Mouse (Mus musculus): ENCODE data around the gene Lhx4.

Lhx4 gene

DNA sequence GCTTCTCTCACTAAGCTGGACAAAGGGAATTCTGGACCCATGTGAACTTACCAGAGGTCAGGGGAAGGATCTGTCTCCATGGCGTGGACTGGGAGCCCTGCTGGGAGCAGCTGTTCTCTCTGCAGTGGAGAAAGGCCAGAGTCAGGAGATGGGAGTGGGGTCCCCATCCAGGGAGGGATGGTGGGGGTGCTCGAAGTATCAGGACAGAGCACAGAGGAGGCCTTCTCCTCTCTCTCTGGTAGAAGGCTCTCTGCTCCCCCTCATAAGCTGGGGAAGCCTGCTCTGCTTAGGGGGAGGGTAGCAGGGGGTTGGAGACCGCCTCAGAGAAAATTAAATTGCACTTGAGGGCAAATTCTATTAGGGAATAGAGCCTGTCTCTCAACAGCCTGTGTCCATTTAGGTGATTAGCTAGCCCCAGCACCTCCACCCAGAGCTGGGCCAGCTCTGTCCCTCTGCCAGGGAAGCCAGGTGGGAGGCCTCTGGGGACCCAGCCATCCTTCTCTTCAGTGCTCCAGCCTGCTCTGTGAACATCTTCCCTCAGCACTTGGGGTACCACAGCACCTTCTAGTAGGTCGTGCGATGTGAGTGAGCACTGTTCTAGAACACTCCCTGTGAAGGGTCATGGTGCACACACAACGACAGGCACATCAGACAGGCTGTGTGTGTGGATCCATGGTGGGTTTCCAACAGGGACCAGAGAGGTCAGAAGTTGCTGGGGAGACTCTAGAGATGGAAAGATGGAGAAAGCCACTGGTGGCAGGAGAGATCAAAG lies at the start of gene Lhx4:
TSS of gene Lhx4 (minus strand) at position 201 of the 772 bp plus-strand sequence.
- DNase-seq (ENCODE audit: low spot score): no peak

GRCm38 (mm10) chr1:155798000-155798399 lies 46.5 kb upstream of the Lhx4 start:
- no peak for DNase-seq (ENCODE audit: low spot score)

DNA sequence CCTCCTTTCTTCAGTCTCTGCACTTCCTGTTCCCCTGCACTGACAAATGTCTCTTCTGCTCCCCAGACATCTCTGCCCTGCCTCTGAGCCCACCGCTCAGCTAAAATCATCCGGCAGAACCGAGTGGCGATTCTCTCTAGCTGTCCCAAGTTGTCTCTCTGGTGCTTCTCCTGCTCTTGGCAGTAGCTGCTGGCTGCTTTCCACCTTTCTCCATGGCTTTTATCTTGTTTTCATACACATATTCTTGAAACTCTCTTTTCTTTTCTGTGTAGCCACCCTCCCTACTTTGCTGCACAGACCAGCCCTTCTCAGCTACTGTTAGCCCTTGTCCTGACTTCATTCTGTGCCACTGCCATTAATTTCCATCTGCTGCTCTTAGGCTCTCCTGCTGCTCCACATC lies 45.9 kb upstream of the Lhx4 start:
- no peak for DNase-seq (ENCODE audit: low spot score)

DNA sequence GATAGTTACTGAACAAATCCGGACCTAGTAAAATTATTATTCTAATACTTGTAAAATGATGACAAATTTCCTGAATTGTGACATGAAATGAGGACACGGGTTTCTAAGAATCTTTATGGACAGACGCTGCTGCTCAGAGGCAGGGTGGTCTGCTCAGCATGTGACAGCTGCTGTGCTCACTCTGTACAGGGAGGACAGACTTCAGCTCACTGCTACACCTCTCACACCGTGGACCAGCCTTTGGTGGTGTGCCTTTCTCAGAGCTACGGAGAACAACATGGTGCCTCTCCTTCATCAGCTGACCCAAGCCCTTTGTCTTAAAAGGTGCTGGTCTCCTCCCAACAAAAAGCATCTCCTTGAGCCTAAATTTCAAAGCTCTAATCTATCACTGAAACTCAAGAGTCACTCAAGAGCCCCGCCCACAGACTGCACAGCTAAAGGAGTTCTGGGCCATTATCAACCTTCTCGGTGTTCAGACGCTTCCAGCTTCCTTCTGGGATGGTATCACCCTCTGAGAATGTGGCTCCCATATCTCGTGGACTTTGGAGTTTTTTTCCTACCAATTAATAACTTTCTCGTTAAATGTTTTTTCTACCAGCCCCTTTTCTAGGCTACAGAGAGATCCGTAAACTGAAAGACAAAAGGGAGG lies 45.4 kb upstream of the Lhx4 start:
- DNase-seq (ENCODE audit: low spot score): no peak

GRCm38 (mm10) chr1:155795791-155796233 lies 44.3 kb upstream of the Lhx4 start:
- no peak for DNase-seq (ENCODE audit: low spot score)

GRCm38 (mm10) chr1:155794855-155795254 lies 43.4 kb upstream of the Lhx4 start:
- no peak for DNase-seq (ENCODE audit: low spot score)

- DNase-seq (ENCODE audit: low spot score): no peak
Observed at GRCm38 (mm10) chr1:155791919-155792318, 40.4 kb upstream of the Lhx4 start.

GRCm38 (mm10) chr1:155790111-155790974 lies 38.9 kb upstream of the Lhx4 start:
- no peak for DNase-seq (ENCODE audit: low spot score)

GRCm38 (mm10) chr1:155785886-155786285 lies 34.4 kb upstream of the Lhx4 start:
- no peak for DNase-seq (ENCODE audit: low spot score)

- no peak for DNase-seq (ENCODE audit: low spot score)
Observed at GRCm38 (mm10) chr1:155784343-155785205, 33.1 kb upstream of the Lhx4 start.

DNA sequence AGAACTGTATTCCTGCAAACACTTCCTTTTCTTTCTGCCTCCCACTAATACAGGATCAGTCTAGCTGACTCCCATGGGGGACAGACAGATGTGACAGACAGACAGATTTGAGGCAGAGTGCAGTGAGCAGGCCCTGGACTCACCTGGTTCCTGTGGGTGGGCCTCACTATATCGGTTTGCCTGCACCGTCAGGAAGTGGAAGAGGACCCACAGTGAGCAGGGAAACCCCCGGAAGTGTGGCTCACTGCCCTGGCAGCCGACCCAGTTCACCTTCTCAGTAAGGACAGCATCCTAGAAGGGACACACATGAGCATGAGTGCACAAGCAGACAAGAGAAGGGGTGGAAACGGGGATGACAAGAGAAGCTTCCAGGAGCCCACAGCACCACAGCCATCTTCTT lies 30.9 kb upstream of the Lhx4 start:
- DNase-seq (ENCODE audit: low spot score): no peak

DNA sequence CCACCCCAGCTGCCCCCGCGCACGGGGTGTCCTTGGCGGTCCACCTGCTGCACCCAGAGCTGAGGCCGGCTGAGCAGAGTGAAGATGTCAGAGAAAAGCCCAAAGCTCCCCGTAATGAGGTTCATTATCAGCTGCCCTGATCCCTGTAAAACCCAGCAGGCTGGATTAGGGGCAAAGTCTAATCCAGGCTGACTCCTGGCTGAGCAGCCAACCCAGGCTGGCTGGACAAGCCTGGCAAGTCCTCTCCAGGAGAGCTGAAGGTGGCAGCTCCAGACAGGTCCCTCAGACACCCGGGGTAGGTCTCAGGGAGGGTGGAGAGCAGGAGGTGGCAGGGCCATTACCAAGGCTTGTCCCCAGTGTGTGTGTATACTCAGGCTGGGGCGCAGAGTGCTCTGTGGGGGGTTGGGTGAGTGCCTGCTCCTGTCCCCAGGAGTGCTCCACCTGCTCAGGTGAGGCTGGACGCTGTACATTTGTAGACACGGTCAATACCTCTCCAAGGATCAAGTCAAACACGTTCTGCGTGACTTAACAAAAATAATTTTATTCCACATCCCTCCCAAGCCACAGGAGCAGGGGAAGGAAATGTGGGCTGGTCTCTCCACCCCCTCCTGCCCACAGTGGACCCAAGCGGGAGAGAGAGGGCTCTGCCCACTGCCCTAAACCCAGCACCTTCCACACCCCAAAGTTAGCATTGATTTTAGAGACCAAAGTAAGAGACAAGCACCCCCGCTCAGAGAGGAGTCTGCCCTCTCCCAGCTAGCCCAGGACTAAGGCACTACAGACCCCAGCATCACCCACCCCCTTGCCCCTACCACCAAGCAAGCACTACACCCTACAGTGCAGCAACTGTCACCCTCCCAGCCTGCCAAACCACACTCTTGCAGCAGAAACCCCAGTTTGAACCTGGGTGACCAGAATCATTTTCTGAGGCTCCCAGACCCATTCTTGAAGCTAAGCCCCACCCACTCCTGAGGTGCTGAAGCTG lies 26.4 kb upstream of the Lhx4 start:
- no peak for DNase-seq (ENCODE audit: low spot score)

DNA sequence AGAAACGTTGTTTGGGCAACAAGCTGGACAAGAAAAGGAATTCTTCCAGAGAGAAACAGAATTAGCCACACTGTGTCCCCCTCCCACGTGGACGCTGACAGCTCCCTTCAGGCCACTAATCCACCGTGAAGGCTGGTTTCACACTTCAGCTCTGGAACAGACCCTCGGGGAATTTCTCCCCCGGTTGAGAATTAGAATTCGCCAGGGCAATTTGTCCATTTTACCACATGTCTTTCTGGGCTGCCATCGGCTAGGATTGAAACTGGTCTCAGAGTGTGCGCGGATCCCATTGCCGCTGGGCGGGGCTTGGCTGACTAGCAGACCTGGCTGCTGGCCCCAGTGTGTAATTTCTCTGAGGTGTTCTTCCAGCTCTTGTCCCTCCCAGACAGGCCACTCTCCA lies 7.7 kb upstream of the Lhx4 start:
- DNase-seq (ENCODE audit: low spot score): no peak

DNA sequence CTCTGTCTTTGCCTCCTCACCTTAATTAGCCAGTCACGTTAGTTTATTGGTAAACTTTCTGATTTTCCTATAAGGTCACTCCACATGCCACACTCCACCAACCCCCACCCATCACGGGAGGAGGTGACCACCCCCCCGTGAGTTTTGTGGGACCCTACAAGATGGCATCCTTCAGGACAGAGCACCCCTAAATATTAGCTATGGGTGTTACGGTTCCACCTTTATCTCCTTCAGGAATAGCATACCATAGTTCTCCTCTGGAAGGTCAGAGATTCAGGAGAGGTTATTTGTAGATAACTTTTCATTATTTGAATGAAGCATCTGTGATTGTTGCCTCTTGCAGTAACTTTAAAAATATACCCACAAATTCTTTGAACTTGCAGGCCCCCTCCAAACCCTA lies 7.2 kb upstream of the Lhx4 start:
- no peak for DNase-seq (ENCODE audit: low spot score)

- no peak for DNase-seq (ENCODE audit: low spot score)
Observed at GRCm38 (mm10) chr1:155757621-155758020, 6.1 kb upstream of the Lhx4 start.

- no peak for DNase-seq (ENCODE audit: low spot score)
Observed at GRCm38 (mm10) chr1:155753411-155753810, 1.9 kb upstream of the Lhx4 start.

GRCm38 (mm10) chr1:155750517-155751178 lies 836 bp downstream of the Lhx4 start:
- no peak for DNase-seq (ENCODE audit: low spot score)

DNA sequence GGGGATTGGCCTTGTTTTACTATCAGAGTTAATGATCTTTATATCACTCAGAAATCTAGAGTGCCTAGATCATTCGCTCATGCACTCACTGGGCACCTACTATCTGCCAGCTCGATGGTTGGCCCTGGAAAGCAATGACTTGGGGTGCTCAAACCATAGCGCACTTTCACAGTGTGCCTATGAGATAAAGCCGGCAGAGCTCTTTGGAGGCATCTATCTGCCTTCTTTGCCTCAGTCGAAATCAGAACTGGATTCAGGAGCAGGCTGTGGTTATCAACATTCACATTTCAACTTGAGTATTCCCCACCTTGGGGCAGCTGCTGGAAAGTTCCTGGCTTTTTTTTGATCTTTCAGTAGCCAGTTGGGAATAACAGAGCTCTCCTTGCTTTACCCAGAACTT lies 3.6 kb downstream of the Lhx4 start:
- no peak for DNase-seq (ENCODE audit: low spot score)

- no peak for DNase-seq (ENCODE audit: low spot score)
Observed at GRCm38 (mm10) chr1:155747011-155747410, 4.5 kb downstream of the Lhx4 start.
